Mouse (Mus musculus): ENCODE results near the gene Homer2.

DNA sequence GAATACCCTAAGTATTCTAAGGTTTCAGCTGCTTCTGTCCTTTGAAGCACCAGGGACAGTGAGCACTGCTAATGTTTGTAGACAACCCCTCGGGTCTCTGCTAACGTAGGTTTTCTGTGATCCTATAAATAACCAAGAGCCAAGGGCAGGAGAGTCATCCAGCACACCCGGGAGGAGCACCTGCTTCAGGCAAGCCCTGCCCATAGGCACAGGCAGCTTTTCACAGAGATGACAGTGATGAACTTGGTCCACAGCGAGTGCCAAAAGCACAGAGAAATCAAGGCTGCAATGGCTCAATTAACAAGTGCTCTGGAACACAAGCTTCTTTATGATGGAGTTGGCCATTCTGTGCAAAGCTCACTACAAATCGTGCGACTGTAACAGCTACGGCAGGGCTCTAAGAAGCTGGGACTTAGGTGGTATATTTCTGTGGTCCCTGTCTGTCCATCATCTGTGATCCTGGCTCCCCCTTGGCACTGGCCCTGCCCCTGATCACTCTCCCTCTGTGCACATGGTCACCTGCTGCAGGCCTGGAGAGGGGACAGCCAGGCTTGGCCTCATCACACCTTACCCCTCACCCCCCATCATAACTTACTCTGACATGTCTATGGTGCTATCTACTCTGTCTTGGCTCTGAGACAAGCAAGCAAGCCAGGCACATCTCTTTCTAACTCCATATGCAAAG is 62.6 kb downstream of the Homer2 start:
- TF ChIP-seq CTCF (IDR thresholded peaks at IDR 0.05; ENCODE audit: control insufficient read depth, insufficient read depth, insufficient read length) (no peak), MAX (IDR thresholded peaks at IDR 0.05) (no peak), MYOD1 (IDR thresholded peaks at IDR 0.05; ENCODE audit: control insufficient read depth, insufficient read length, low read depth) (no peak), MYOG (IDR thresholded peaks at IDR 0.05; ENCODE audit: control insufficient read depth, extremely low read depth, insufficient read length) (no peak)
